In the genomic region with DNA sequence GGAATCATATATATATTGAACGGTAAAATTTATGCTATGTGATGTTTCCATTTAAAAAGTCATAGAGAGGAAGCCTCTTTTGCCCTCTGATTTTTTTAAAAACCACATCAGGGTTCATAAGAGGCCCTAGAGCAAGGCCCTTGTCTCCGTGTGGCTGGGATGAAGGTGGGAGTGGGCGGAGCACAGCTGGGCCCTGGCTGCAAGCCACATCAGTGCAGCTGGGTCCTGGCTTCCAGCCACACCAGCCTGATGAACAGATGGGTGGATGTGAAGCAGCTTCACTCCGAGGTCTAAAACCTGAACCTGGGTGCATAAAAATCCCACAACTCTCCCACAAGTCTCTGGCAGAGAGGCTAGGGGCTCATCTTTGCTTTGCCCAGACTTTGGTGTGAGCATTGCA, we compare ENCODE assay signal across 14 mouse cellular contexts.
A peak's percentile ranks its signal among the peaks of the same experiment; 100 is the strongest.
DNase-seq lines count a peak whose midpoint lies in the region; ATAC-seq lines count a peak whose summit lies in the region.
"Had no signal": no experiment of that assay in that cellular context is flagged by ENCODE, and none has a peak within 500 bp of the region (broad histone marks: within the 10 kb centered on the region; RNA-seq: fewer than 3 reads in every experiment).

No protein-coding gene starts in this region.

- intact Hi-C loops in left cerebral cortex, postnatal 4 days (cut with DNase I) = no loop called here

- 60% methylated on average over 4 of the region's 4 CpGs for WGBS in forebrain, embryonic 14.5 days
- 73% methylated on average over 4 of the region's 4 CpGs for WGBS in forebrain, embryonic 12.5 days

- H3K36me3 ChIP-seq in forebrain, embryonic 14.5 days (ENCODE audit: control insufficient read depth, insufficient read depth, low read length) = peaks cover 7% of the 10 kb centered on the region; the same call in 1 of the 2 replicates
- H3K36me3 ChIP-seq in forebrain, embryonic 12.5 days (replicated peaks) = no peaks in the 10 kb centered on the region; the same call in 1 of the 2 replicates
- H3K36me3 ChIP-seq: G1E; limb, embryonic 15.5 days had no signal

- H3K9ac ChIP-seq in forebrain, embryonic 14.5 days (ENCODE audit: low read length) = no peak overlapping the region
- H3K9ac ChIP-seq in forebrain, embryonic 12.5 days = no peak overlapping the region
- H3K9ac ChIP-seq: limb, embryonic 15.5 days had no signal

- no peaks in the 10 kb centered on the region for H3K27me3 ChIP-seq in forebrain, embryonic 14.5 days (replicated peaks; ENCODE audit: control insufficient read depth, insufficient read depth, low read length)
- H3K27me3 ChIP-seq in forebrain, embryonic 12.5 days = no peaks in the 10 kb centered on the region
- H3K27me3 ChIP-seq: limb, embryonic 15.5 days had no signal

- H3K27ac ChIP-seq in forebrain, embryonic 14.5 days (ENCODE audit: low read depth, low read length) = no peak overlapping the region
- H3K27ac ChIP-seq in forebrain, embryonic 12.5 days = no peak overlapping the region
- H3K27ac ChIP-seq: heart, adult 2 months; limb, embryonic 15.5 days had no signal

- H3K9me3 ChIP-seq in forebrain, embryonic 14.5 days (replicated peaks; ENCODE audit: control insufficient read depth, low read length) = no peaks in the 10 kb centered on the region
- no peaks in the 10 kb centered on the region for H3K9me3 ChIP-seq in forebrain, embryonic 12.5 days
- H3K9me3 ChIP-seq: G1E; limb, embryonic 15.5 days; megakaryocyte, embryonic 14.5 days had no signal

- H3K4me3 ChIP-seq in forebrain, embryonic 14.5 days (ENCODE audit: low read depth, low read length) = no peak overlapping the region
- no peak overlapping the region for H3K4me3 ChIP-seq in forebrain, embryonic 12.5 days (replicated peaks)
- H3K4me3 ChIP-seq: heart, adult 2 months; limb, embryonic 15.5 days; megakaryocyte, embryonic 14.5 days had no signal

- no peak for ATAC-seq in forebrain, embryonic 14.5 days
- no peak for ATAC-seq in forebrain, embryonic 12.5 days (ENCODE audit: low FRiP score)

- peak; percentile 33 for DNase-seq in forebrain, embryonic 14.5 days (ENCODE audit: low spot score)
- DNase-seq in left cerebral cortex, postnatal 4 days = peak; percentile 62
- no peak for DNase-seq in left cerebral cortex, adult 18-20 months (ENCODE audit: low spot score in 2 of 2)
- DNase-seq in thymus, postnatal 25 days = peak; percentile 8
- DNase-seq in thymus, adult 18-20 months = no peak
- no peak for DNase-seq in layer of hippocampus, postnatal 10 days (ENCODE audit: low spot score in 2 of 2)
- no peak for DNase-seq in embryo, embryonic 9.5 days (ENCODE audit: extremely low spot score)
- DNase-seq: cerebellum, postnatal 36 days; kidney, adult 11 months had no signal

- no peaks in the 10 kb centered on the region for H3K4me1 ChIP-seq in forebrain, embryonic 14.5 days (ENCODE audit: control insufficient read depth, insufficient read depth, low read length)
- no peaks in the 10 kb centered on the region for H3K4me1 ChIP-seq in forebrain, embryonic 12.5 days
- H3K4me1 ChIP-seq: megakaryocyte, embryonic 14.5 days had no signal

- H3K4me2 ChIP-seq in forebrain, embryonic 14.5 days (ENCODE audit: low read length) = no peak overlapping the region
- no peak overlapping the region for H3K4me2 ChIP-seq in forebrain, embryonic 12.5 days
- H3K4me2 ChIP-seq: limb, embryonic 15.5 days had no signal

Comparison
In these comparisons a context has a peak if more than half of its experiments do, and no peak if none do; other contexts are left out.
1. DNase-seq: peak in forebrain, embryonic 14.5 days (single experiment), left cerebral cortex, postnatal 4 days (single experiment) and thymus, postnatal 25 days (single experiment); none in left cerebral cortex, adult 18-20 months (0 of 2), thymus, adult 18-20 months (0 of 2), layer of hippocampus, postnatal 10 days (0 of 2) and embryo, embryonic 9.5 days (single experiment).